Mouse (Mus musculus) adrenal gland, adult 18-20 months (tissue): Measurements from ENCODE around the gene Spsb4. TPM values are rescaled to one million over a fixed set of nuclear protein-coding genes. Genes with fewer than 3 reads are reported as not detected.

Source experiments
- DNase-seq, 2 experiments: peaks; one replicate each; pipeline ENCODE4 v3.0.0; 2021 to 2022; ENCODE audit warnings: low spot score in 2 of 2
- total RNA-seq, 2 experiments: library from RNA; stranded (reverse); gene quantifications; 1 replicate in 1 of 2; 2 replicates in 1 of 2; pipeline ENCODE4 v1.2.3; 2021

Gene Spsb4
- total RNA-seq, 2 experiments from 2014 or later = 0.45 to 1.1 TPM

DNA sequence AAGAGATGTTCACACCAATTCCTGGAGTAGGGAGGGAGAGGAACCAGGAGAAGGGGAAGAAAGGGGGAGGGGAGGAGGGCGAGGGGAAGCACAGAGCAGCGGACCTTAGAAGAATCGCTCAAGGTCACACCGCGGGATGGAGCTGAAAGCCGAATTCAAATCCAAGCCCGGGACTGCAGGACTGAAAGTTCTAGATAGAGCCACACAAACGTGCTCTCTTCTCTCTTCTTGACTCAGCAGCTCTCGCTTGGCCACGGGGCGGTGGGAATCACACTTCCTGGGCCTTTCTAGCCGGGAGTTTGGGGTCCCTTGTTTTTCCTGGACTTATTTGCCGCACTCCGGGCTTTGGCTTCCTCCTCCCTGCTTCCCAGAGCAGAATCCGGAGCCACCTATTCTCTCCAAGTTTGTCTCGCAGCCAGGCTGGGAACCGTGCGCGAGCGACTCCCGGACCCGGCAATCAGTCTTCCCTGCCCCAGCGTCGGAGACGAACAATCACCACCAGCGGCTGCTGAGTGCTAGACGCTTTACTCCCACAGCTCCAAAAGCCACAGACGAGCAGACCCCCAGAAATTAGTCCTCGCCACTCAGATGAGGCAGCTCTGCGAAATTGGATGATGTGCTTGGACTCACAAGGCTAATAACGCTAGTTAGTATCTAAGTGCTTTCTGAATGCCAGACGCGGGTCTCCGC is 1.4 kb downstream of the Spsb4 start:
- peak; percentile 20 to 25 for DNase-seq

DNA sequence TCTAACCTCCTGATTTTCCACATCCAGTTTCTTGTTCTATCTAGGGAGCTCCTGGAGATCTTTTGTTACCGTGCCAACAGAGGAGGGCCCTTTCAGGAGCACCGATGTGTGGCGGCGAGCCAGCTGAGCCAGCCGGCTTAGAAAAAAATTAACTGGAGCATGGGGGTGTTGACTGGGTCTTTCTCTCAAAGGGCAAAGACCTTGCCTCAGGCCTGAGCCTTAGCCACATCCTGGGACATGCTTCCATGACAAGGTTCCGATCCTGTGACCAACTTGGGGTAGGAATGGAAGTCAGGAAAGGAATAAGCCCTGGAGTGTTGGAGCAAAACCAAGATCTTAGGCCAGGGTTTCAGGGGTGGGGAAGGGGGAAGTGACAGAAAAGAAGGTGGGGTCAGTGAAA is 2.9 kb downstream of the Spsb4 start:
- DNase-seq = no peak

DNA sequence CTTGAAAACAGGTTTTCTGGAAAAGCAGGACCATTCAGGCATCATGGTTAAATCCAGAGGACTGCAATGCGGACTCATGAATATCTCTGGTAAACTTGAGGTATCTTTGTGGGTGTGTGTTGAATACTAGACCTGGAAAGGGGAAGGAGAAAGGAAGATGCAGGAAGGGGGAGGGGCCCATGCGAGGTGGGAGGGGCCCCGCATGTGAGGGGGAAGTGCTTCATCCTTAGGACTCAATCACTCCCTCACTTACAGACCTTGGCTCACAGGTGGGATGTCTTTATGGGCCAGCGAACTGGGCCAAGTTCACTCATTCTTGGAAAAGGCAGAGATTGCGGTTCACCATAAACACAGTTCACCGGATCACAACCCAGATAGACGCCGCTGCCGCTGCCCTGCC is 4.9 kb downstream of the Spsb4 start:
- no peak for DNase-seq

DNA sequence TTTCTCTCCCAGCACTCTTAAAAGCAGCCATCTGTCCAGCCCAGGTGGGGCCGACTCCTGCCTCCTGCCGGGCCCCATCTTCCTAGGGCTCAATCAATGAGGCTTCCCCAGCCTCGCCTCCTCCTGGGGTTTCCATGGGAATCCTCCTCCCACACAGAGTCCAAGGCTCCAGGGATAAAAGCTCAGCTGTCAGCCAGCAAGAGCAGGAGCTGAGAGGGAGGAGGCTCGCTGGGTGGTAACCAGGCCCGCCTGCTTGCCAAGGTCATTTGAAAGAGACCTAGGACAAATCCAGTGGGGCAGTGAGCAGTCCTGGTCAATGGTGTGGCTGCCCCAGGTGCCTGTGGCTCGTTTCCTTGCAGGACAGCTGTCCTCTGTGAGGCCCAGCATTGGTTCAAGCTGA is 5.5 kb downstream of the Spsb4 start:
- DNase-seq = no peak

DNA sequence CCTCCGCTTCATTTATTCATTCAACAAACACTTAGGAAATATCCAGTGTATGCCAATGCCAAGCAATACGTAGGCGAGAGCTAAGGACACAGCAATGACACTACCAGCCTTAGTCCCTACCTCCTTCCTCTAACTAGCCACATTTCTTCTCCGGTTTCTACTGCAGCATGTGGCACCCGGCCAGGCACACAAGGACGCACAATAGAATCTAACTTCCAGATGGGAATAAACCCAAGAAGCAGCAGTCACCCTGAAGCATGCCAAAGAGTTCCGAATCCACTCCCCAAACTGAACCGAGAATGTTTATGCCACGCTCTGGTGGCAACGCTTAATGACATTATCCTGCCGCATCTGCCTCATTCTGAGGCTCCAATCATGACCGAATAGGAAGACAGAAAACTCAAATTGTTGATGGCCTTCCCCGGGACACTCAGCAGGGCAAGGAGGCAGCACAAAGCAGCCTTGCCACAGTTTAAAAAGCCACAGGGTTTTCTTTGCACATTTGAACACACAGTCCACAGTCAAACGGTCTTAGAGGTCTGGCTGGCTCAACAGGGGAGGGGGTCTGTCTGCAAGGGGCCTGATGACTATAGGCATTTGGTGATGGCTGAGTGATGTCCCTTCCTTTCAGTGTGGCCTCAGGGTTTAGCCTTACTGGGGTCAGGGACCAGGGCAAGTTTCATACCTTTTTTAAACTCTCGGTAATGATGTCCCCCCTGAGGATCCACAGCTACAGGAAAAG is 7.0 kb downstream of the Spsb4 start:
- peak in 1 of 2 experiments; percentile 33 for DNase-seq

DNA sequence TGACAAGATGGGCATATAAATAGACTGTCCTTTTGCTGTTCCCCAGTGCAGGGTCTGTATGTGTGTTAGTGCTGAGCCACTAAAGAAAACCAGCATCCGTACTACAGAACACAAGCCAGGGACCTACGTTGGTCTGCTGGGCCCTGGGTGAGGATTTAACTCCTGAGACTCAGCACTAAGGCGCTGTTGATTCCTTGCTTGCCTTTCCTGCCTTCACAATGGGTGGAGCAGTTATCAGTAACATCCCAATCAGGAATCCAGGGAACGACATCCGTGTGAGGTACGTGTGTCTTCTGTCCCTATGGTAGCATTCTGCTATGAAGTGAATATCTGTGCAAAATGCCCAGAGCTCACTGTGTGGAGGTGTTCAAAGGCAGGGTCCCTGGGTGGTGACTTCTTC is 8.2 kb downstream of the Spsb4 start:
- DNase-seq = no peak

DNA sequence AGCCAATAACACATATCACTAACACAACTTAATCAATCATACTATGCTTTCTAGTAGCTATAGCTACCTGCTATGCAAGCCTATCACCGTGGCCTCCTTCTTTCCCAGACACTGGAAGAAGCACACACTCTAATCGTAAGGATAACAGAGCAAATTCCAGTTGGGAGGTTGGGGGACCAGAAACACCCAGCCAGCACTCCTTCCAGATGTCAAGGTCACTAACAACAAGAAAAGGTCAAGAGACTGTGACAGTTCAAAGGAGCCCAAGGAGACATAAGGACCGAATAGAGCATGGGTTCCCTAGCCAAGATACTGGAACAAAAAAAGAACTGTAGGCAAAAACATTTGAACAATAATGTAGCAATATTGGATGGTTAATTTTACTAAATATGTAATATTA is 13.9 kb downstream of the Spsb4 start:
- DNase-seq = no peak

DNA sequence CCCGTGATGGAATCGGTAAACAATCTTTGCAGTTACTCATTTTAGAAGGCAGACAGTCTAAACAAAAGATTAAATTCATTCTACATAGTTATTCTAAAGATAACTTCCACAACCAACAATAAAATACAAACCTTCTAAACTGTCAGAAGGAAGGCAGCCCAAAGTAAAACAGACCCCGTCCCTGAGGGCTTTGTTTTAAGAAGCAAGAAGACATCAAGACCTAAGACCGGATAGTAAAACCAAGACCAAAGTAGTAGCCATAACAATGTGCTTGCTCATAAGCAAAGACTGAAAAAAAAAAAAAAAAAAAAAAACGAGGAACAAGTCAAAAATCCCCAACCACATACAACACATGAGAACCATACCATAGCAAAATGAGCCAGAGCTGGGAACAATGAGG is 15.5 kb downstream of the Spsb4 start:
- no peak for DNase-seq

DNA sequence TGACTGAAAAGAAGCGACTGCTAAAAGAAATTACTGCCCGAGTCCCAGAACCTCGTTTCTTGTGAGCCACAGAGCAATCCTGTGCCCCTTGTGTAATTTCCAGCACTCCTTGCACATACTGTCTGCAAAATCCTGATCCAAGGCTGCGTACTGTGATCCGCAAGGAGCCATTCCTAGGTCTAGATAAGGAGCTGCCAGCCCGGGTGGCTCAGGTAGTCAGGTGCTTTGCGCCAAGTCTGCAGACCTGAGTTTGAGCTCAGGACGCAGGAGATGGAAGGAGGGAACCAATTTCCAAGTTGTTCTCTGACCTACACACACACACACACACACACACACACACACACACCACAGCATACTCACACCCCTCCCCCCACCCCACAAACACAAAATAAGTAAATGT is 16.0 kb downstream of the Spsb4 start:
- no peak for DNase-seq

DNA sequence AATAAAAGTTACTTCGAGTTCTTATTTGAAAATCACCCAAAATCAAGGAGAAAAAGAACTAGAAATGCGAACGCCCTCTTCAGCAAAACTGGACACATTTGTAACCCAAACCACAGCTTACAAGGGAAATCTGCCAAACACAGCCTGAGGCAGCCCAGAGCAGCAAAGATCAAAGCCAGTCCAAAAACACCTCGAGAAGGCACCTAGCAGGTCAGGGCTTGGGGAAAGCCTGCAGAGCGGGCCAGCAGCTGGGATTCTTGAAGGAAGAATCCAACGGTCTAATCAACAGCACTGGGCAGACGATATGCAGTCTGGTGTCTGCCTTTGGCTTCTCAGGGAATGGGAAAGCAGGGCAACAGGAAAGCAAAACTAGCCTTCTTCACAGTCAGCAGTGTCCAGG is 16.6 kb downstream of the Spsb4 start:
- DNase-seq = no peak

DNA sequence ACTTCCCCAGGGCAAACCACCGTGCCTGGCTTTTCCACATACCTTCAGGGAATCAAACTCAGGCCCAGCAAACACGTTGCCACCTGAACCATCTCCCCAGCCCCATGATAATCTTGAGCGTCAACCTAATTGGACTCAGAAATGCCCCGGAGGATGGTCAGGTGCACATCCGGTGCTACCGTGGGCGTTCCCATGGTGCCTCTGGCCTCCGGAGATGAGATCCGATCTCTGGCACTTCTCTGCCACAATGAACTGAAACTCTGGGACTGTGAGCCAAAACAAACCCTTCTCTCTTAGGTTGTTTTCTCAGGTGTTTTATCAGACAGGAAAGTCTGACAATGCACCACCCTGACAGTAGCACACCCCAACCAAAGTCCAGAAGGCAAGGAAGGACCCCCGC is 17.2 kb downstream of the Spsb4 start:
- DNase-seq = no peak

DNA sequence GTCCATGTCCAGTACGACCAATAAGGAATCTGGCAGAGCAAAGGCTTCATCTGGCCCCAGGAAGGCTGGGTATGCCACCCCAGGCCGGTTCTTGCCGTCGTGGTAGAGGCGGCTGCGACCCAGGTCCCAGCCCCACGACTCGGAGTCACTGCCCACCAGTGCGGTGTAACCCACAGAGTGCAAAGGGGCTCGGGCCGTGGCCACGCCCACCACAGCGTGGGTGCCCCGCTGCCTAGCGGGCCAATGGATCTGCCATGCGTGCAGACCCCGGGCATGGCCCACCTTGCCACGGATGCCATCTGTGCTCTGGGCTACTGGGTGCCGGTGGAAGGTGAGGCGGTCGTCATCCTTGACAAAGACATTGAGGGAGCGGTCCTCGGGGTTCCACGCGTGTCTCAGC is 22.9 kb downstream of the Spsb4 start:
- no peak for DNase-seq

DNA sequence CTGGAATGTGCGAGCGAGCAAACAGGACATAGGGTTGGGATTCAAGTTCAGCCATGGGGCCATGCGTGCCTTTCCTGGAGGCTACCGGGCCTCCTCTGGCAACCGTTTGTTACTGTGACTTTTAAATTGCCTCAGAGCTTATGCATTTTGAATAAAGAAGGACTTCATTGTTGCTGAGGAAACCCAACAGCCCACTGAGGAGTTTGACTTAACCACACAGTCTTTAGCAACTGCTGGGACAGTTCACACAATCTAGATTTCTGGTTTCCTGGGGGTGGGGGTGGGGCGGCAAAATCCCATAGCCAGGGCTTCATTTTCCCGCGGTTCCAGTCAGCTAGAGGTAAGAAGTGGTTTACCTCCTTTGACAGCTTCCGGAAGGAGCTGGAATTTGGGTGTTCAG is 23.9 kb downstream of the Spsb4 start:
- no peak for DNase-seq

DNA sequence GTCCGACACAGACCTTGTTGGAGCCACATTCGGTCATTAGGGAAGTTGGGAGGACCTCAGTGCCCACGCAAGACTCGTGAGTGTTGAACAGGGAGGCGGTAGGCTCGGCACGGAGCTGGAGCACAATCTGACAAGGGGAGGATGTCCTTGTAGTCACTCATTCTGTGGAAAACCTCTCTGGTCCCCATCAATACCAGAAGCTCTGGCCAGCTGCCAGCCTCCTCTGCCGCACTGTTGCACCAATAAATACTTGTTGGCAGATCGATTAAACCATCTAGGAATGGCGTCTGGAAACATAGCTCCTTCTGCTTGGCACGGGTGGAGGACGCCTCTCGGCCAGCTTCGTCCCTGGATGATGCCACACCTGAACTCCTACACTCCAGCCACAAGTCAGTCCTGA is 27.5 kb downstream of the Spsb4 start:
- DNase-seq = no peak

DNA sequence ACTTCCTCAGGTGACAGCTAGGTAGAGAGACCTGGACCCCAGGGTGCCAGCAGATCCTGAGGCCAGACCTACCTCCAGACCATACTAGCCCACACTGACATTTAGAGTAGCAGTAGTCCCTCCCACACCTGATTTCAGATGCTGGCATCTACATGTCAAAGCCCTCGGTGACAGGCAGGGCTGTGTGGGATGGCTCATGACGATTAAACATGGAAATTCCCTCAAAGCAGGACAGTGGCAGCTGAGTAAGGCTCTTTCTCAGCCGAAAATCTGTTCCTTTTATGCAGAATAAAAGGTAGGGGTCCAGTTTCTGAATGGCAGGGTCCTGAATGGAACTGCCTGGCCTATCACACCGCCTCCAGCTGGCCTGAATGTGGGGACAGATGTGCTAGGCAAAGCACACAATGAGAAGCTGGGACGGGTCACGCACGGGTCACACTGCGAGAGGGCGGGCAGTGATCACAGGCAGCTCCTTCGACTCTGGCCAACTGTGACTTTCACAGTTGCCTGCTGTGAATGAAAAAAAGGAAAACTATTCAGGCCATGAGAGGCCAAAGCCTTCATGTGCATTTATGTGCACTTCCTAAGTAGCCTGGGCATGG is 29.2 kb downstream of the Spsb4 start:
- no peak for DNase-seq

DNA sequence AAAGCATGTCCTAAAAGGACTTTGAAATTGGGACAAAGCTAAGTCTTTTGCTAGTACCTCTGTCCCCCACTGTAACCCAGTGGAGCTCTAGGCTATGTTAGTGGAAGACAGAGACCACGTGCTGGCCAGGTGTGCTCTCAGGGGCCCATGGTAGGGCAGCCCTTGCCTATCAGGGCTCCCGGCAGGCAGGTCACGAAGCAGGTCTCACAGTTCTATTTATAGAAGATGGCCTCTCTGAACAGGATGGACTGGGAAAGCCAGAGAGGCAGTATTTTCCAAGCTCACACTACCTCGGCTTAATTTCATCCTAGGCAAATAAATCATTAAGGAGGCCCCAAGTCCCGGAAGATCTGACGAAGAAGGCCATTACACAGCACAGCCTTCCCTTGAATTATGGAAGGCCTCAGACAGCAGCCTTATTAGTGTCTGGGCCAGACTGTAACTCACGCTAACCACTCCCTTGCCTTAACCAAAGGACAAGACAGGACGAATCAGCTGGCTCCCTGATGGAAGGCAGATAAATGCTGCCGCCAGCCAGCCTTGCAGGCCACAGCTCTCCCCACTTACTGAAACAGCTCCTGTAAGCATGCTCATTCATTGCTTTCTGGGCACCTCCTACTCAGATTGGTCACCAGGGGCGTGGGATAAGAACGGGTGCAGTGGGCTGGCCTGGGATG is 31.7 kb downstream of the Spsb4 start:
- DNase-seq = no peak

DNA sequence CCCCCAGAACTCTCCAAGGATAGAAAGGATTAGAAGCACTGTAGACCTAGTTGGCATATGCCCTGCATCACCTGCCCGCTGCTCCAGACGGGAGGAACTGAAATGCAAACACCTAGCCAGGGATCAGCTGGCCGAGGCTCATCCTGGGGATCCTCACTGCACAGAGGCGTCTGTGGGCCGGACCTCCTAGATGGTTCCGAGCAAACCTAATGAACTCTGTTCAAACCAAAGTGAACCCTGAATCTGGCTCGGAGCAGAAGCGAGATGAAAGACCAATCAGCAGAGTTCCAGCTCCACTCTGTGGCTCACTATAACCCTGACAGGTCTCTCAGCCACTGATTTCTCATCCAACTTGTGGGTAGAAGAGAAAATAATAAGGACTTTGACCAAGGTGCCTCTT is 34.6 kb downstream of the Spsb4 start:
- no peak for DNase-seq

DNA sequence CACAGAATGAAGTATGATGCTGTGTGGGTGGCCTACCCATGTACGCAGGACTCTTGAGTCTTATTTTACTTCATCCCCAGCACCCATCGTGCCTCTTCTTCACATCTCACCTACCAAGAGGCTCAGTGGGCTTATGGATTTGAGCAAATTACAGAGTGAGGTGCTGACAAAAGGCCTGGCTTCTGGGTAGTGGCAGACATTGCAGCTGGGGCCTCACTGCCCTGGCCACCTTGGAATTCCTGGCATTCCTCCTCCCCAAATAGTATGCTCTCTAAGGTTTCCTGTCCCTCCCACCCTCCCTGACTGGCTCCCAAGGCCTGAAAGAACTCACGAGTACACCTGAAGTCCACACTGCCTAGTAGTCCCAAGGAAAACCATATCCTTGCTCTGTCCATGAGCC is 35.7 kb downstream of the Spsb4 start:
- DNase-seq = no peak

DNA sequence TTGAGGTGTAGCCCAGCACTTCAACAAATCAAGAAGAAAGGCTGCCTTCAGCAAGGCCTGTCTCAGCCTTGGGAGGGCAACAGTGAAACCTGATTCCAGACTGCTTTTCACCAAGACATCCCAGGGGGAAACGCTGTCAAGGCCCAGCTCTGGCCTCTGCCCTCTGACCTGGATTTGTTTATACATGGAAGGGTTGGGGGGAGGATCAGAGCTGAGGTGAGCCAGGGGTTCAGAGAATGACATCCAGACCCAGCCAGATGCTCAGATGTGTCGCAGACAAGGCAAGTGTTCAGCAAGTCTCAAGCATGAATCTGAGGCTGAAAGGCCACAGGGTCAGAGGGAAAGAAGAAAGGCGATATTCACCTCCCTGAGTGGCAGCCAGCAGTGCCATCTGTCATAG is 36.3 kb downstream of the Spsb4 start:
- DNase-seq = no peak

DNA sequence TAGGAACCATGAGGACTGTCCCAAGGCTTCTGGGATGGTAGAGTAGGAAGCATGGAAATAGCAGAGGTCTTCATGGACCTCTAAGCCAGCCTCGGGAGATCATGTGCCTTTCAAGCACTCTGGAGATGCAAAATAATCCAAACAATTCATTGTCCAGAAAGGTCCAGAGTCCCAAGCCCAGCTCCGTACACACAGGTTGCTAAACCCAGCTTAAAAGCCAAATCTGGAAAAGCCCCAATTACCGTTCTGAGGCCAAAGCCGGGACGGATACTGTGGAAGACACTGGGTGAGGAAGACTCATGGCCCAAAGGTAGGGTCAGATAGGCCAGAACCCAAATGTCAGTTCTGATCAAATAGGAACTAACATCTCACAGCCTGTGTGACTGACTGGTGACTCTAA is 36.8 kb downstream of the Spsb4 start:
- DNase-seq = no peak

DNA sequence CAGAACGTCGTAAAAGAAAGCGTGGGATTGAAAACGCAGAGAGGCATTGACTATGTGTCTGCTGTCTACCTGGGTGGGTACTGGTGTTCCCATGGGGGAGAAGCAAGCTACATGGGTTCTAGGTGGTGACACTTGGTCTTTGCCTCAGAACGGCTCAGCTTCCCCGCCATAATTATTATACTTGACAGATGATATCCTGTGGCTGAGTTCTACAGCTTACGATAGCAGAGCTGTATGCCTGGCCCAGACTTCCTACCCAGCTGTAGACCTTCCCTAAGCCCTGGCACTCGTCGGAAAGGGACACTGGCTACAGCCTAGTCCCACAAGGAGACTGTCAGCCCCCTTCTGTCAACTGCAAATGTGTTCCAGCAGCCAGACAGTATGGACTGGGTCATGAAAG is 37.5 kb downstream of the Spsb4 start:
- no peak for DNase-seq
